Mouse (Mus musculus): ENCODE data around the gene Aldh1l2.
"Not testable (repeated sequence)": the region's sequence is repeated elsewhere in the genome, so short reads cannot be mapped to it uniquely, and the experiment has no call there.

Aldh1l2 gene

DNA sequence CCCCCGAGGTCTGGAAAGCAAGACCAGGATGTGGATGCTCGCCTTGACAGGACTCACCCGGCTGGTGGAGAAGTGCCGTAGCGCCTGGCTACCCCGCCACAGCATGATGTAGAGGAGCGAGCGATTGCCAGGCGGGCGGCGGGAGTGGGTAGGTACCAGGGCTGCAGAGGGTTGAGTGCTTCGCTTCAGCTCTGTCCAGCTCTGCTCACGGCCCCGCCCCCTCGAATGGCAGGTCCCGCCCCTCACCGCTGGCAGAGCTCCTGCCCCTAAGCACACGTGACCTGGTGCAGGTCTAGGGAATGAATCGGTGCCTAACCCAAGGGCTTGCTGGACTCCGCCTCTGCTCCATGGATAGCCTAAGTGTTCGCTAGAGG lies at the start of gene Aldh1l2:
Gene Aldh1l2 (minus strand): TSS at position 231 of the 374 bp plus-strand sequence.
- peak; percentile 12 for DNase-seq (ENCODE audit: low spot score)

DNA sequence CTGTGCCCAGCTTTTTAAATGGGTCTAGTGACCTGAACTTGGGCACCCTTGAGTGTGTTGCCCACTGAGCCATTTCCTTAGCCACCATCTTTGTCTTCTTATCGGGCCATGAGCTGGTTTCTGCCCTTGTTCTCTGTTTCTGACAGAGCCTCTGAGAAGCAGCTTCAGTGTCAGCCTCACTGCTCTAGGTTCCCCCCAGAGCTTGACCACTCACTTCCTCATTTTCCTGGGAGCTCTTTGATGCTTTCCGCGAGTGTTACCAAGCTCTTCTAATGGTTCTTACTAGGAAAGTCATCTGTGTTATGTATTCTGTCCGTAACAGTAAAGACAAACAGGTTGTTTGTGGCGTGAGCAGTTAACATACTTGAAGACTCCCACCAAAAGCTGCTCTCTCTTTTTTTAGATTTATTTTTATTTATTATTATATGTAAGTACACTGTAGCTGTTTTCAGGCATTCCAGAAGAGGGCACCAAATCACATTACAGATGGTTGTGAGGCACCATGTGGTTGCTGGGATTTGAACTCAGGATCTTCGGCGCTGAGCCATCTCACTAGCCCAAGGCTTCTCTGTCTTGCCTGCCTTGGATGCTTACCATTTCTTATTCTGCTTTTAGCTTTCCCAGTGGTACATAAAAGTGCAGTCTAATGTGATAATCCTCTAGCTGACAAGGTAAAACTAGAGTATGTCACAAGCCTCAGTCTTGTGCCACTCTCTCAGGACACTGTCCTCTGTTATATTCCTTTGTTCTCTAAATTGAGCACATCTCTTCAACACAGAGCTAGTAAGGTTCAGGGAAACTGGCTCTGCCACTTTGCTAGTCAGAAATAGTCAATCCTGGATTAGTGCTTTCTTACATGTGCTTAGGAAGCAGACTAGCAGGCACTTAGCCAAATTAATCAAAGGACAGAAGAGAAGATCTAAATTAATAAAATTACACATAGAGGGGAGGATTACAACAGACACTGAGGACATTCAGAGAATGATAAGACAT lies 31.8 kb upstream of the Aldh1l2 start:
- DNase-seq (ENCODE audit: low spot score) = no peak

DNA sequence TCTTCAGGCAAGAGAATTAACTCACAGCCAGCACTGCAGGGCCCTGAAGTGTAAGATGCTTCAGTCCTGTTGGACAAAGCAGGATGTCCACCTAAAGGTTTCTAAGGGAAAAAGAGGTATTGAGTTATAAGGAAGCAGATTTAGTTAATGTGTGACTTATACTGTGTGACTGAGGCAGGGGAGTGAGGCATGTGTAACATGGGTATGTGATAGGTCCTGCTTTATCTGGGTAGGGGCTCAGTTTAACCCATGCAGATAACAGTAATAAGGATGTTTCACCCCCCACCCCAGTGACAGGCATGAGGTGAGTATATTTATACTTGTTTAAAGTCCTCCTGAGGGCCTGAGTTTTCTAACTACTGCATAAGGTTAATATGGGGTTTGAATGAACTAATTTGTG lies 29.1 kb upstream of the Aldh1l2 start:
- DNase-seq (ENCODE audit: low spot score) = no peak

DNA sequence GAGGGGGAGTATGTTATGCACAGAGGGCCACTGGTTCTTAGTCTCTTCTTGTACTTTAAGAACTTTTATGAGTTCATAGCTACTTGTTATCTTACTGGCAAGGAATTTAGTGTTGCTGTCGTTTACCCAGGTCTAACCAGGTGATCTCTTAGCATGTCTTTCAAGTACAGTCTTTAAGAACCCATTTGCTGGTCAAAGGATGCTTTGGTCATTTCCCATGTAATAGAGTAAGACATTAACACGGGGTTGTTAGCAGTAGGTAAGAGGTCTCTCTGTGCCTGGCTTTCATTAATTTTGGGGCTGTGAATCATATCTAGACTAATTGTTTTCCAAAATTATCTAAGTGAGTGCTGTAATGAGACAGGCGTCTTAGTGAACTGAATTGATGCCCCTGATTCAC lies 11.4 kb upstream of the Aldh1l2 start:
- DNase-seq (ENCODE audit: low spot score) = no peak

DNA sequence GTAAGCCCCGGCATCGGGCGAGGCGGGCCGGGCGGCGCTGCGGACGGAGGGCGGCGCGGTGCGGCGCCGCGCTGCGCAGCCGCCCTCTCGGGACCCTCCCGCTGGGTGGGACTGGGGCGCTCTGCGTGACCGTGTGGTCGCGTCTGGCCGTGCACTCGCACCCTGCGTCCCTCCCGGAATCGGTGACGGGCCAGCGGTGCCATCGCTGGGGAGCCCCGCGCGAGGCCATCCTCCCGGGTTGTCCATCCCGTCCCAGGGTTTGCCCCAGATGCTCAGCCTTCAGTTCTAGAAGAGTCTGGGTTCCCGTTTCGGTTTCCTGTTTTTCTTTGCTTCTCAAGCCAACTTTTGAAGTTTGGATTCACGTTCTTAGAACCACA lies 10.2 kb upstream of the Aldh1l2 start:
- DNase-seq (ENCODE audit: low spot score) = no peak

DNA sequence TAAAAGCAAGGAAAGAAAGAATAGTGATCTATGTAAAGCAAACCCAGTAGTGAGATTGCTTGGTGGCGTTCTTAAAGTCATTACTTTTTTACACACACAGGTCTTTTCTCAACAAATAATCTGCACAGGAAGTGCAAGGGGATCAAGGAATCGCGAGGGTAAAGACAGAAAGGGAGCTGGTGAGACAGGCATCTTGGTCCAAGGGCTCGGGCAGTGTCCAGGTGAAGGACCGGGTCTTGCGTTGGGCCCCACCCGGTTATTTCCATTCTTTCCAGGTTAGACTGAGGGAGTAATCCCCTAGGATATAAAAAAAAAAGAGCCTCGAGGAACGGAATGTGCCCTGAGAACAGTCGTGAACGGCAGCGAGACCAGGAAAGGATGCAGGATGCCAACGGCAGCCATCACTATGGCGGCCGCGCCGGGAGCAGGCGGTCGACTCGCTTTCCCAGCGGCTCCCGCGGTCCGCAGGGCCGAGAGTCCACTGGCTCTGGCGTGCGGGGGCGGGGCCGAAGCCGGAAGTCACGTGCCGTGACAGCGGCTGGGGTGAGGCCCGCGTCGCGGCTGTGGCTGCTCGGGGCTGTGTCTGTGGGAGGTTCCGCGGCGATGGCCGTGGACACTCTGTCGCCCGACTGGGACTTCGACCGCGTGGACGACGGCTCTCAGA lies 9.6 kb upstream of the Aldh1l2 start, which contains the start of gene Washc4:
Gene Washc4 (plus strand): TSS at position 314 of the 664 bp plus-strand sequence.
- peak; percentile 90 for DNase-seq (ENCODE audit: low spot score)

DNA sequence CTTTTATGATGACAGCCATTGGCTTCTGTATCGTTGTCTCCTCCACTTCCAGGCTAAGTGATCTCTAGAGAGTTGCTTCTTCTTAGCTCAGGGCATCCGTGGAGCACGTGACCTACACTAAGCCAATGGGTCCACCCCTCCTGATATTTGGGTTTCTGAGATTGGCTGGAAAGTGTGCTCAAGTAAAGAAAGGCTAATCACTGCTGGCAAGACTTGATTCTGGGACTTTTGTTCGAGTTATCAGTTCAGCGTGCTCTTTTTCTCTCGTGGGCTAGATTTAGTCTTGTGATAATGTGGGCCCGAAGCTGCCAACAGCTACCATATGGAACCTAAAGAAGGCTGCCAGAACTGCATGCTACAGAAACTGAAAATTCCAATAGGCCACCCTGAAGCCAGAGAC lies 8.3 kb upstream of the Aldh1l2 start:
- DNase-seq (ENCODE audit: low spot score) = no peak

DNA sequence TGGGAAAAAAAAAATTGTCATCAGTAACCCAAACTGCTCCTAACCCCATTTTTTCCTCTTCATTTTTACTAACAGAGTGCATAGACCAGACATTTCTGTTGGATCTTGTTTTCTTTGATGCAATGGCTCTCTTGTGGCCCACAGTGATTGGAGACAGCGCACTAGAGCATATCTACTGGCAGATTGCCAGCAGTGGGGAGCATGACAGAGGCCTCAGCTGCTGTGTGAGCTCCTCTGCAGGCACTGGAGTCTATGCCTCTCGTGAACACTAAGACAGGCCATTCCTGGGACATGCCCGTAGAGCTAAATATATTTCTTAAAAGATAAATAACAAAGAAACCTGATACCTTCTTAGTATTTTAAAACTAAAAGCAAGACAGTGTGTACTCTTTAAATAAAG lies 6.2 kb upstream of the Aldh1l2 start:
- no peak for DNase-seq (ENCODE audit: low spot score)

DNA sequence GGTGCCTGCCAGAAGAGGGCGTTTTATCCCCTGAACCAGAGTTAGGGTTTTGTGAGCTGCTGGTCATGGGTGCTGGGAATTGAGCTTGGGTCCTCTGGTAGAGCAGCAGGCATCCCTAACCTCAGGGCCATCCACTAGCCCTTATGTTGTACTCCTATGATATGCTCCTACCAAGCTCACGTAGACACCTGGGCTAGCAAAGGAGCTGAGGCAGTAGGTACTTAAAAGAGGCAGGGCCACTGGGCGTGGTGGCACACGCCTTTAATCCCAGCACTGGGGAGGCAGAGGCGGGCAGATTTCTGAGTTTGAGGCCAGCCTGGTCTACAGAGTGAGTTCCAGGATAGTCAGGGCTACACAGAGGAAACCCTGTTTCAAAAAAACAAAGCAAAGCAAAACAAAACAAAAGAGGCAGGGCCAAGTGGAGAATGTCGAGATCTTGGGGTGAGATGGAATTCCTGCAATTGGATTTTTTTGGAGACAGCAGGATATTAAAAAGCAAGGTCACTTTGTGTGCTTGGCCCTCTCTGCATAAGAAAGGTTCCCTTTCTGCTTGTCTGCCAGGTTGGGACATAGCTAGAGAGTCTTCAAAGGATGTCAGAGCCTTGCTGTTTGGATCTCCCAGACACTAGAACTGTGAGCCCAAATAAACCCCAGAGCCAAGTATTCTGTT lies 5.5 kb upstream of the Aldh1l2 start:
- DNase-seq (ENCODE audit: low spot score) = no peak

DNA sequence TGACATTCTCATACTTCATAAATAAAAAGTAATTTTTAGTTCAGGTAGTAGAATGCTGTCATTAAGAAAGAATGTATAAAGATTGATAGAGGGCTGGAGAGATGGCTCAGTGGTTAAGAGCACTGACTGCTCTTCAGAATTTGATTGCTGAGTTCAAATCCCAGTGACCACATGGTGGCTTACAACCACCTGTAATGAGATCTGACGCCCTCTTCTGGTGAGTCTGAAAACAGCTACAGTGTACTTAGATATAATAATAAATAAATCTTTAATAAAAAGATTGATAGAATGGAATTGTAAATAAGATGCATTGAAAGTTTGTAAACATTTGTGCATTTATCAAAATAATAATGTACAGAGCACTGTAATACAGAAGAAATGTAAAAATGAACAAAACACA lies 2.5 kb upstream of the Aldh1l2 start:
- DNase-seq (ENCODE audit: low spot score) = no peak

DNA sequence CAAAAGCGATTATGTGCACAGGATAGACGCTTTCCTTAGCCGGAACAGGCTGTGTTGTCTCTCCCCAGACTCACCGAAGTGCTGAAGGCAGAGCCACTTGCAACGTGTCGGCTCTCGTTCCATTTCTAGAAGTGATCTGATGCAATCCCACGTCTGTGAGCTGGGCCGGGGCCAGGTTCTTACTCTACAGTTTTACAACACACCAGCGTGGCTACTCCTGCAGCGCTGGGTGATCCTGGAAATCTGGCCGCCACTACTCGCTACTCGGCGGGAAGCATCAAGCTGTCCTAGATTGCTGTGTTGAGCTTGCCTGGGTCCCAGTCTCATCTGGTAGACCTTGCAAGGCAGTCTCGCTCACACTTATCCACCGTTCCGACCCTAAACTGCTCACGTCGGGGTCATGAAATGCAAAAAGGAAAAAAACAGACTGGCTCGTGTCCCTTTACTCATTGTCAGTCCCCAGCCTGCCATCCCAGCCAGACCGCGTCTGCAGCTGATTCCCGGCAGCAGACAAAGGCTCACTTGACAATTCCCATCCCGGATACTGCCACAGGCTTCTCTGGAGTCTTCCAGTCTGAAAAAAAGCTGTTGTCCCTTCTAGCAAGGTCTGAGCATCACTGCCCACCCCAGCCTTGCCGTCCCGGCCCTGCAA lies 556 bp downstream of the Aldh1l2 start:
- no peak for DNase-seq (ENCODE audit: low spot score)

DNA sequence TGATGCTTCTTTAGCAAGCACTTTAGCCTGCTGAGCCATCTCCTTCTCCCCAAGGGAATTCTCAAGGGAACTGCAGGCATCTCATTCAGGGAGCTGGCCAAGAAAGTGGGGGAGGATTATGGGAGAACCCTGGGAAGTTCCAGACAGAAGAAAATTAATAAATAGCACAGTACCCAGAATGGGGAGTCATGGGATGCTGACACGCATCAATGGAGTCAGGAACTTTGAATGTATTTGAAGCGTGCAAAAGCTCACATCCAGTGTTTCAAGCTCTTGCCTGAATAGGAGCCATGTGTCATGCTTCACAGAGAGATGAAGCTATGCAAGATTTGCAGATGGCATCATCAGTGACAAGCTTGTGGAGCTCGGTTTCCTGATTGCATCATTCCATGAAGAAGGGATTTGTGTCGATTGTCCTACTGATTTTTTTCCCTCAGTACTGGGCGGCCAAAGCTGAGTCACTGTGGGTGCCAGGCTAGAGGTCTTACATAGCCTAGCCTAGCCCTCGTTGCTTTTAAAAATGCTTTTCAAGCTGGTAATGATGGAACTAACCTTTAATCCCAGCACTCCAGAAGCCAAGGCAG lies 3.5 kb downstream of the Aldh1l2 start:
- no peak for DNase-seq (ENCODE audit: low spot score)

DNA sequence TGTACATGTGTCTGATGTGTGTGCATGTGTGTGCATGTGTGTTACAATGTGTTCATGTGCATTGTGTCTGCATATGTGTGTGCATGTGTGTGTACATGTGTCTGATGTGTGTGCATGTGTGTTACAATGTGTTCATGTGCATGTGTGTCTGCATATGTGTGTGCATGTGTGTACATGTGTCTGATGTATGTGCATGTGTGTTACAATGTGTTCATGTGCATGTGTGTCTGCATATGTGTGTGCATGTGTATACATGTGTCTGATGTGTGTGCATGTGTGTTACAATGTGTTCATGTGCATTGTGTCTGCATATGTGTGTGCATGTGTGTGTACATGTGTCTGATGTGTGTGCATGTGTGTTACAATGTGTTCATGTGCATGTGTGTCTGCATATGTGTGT lies 9.7 kb downstream of the Aldh1l2 start:
- DNase-seq (ENCODE audit: low spot score) = not testable (repeated sequence)

DNA sequence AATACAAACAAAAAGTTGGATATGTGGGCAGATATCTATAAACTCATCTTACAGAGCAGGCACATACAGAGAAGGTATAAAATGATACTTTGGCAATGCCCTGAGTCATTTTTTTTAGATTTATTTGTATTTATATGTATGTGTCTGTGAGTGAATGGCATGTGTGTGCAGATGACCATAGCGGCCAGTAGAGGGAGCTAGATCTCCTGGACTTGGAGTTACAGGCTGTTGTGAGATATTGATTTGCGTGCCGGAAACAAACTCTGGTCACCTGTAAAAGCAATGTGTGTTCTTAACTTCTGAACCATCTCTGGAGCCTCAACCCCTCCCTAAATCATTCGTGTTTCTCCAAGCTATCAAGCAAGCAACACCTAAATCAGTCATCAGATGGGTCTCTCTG lies 12.9 kb downstream of the Aldh1l2 start:
- no peak for DNase-seq (ENCODE audit: low spot score)

DNA sequence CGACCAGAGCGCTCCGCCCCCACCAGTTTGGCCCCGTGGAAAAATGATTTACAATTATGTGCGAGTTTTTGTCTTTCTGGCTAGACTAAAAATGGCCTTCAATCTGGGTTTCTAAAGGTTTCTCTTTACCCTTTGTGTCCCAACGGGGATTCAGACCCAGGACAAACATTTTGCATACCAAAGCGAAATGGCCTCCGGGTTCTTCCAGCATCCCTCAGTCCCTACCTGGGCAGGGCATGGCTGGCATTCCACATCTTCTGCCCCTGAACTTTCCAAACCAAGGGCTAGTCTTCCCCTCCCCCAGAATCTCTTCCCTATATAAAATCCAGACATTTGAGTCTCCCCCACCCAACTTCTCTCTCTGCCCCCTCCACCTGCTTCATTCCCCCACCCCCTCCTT lies 20.2 kb downstream of the Aldh1l2 start:
- no peak for DNase-seq (ENCODE audit: low spot score)

DNA sequence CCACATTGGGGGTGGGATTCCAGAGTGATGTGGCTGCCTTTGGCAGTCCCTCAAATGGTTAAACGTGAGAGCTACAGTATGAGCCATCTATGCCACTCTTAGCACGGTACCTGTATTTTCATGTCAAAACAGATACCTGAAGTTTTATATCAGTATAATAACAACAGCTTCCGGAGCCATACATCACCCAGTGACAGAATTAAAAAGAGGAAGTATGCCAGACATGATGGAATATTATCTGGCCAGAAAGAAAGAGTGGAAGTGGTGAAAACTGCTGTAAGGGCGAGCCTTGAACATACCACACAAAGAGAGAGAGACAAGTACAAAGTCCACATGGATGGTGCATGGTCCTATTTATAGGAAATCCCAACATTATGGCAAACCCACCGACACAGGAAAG lies 22.6 kb downstream of the Aldh1l2 start:
- no peak for DNase-seq (ENCODE audit: low spot score)

DNA sequence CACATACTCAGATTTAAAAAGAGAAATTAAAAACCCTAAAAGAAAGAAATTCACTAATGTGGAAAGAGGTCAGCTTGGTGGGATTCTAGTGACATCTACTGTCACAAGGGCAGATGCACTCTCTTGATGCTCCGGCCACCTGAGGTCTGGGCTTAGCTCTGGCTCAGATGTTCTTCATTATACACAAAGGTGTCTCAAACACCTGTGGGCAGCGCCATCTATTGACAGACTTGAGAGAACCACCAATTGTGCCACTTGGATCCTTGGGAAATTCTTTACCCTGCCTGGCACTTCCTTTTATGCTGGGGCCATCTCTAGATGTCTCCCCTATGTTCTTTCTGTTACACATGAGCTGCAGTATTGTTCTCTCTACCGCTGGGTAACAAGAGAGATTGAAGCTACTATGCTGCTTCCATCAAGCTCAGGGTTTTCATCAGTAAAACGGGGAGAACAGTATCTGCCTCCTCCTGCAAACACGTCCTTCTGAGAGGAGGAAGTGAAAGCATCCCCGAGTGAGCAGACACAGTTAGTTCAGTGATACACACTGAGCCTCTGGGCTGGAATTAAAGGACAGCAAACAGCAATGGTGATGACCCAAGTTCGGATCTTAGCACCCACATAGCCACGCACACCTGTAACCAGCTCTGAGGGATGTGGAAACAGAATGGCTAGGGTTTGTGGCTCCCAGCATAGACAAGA lies 24.8 kb downstream of the Aldh1l2 start:
- peak; percentile 6 for DNase-seq (ENCODE audit: low spot score)

DNA sequence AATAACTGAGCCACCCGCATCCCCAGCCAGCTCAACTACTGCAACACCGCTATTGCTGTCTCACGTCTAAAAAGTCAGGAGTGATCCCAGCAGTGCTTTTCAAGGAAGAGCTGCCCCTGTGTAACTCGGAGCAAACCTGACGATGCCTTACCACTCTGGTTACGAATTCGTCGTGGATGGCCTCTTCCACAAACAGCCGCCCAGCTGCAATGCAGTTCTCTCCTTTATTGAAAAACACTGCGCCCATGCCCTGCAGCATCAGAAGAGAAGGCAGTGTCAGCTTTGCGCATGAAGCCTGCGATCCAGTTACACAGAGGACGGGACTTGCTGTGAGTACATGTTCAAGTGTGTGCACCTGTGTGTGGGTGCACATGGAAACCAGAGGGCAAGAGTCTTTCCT lies 36.6 kb downstream of the Aldh1l2 start:
- DNase-seq (ENCODE audit: low spot score) = no peak

DNA sequence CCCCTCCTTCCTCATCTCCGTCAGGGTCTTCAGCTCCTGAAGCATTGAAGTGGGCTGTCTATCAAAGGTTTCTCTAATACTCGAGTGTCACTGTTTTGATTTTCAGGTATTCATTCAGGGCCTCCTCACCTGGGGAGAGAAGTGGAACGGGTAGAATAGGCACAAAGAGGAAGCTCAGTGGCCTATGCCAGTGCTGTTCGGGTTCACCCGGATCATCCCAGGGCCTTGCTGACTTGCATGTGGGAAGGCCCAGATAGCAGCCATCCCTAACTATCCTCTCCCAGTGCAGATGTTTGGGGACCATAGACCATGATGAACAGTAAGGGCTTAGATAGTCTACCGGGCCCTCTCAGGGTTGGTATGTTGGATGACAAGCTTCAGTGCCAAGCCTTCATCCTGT lies 43.4 kb downstream of the Aldh1l2 start:
- DNase-seq (ENCODE audit: low spot score) = no peak

DNA sequence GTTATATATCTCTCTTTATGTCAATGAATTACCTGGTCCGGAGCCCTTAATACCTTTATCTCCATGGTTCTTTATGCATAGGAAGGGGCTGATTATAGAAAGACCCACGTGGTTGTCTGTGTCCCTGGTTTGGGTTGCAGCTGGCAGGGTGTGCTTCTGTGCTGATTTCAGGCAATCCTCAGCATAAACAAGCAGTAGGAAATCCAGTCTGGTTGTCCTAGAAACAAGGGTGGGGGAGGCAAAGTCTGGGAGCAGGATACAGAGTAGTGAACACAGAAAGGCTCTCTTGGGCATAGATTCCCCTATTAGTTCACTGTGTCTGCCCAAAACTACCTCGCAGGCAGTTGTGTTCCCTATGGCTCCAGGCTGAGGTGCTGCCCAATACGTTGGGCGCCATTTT lies 56.7 kb downstream of the Aldh1l2 start:
- DNase-seq (ENCODE audit: low spot score) = no peak

DNA sequence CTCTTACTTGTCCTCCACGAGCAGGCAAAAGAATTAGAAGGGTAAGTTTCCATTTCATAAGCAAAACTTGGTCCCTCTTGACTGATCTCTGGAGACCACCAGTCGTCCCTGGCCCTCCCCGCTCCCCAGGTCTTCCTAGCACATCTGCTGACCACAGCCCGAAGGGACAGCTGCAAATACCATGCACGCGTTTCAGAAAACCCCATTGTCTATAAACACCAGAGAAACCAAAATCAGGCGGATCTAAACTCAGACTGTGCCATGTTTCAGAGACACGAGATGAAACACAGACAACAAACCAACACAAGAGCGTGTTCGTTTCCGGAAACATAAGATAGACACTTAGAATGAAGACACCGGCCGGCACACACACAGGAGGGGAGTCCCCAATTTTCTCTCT lies 58.7 kb downstream of the Aldh1l2 start:
- DNase-seq (ENCODE audit: low spot score) = no peak

All from spleen, adult 12 weeks (tissue).